Mouse (Mus musculus) E14TG2a.4 (cell line): ENCODE measurements at regions not wholly inside any gene's neighbourhood (a gene's known extent, or its start where the extent isn't known, plus 50 kb on each side); places are given as distances from the start of the nearest gene placed in this dataset.

ENCODE experiments used
- CTCF ChIP-seq: conservative IDR thresholded peaks from 2 replicates; pipeline ENCODE4 v1.5.1; 2014; ENCODE audit warnings: low read length
- NANOG ChIP-seq: IDR thresholded peaks from 2 replicates; pipeline ENCODE4 v1.6.1; 2014; ENCODE audit warnings: borderline replicate concordance, low read length, mixed read lengths

- TF ChIP-seq CTCF (no peak), NANOG (no peak)
Measured at GRCm38 (mm10) chr3:15008501-15008900, 122.4 kb downstream of the Car2 start.
